Mouse (Mus musculus): Measurements from ENCODE around the gene Six3.

Six3 gene

DNA sequence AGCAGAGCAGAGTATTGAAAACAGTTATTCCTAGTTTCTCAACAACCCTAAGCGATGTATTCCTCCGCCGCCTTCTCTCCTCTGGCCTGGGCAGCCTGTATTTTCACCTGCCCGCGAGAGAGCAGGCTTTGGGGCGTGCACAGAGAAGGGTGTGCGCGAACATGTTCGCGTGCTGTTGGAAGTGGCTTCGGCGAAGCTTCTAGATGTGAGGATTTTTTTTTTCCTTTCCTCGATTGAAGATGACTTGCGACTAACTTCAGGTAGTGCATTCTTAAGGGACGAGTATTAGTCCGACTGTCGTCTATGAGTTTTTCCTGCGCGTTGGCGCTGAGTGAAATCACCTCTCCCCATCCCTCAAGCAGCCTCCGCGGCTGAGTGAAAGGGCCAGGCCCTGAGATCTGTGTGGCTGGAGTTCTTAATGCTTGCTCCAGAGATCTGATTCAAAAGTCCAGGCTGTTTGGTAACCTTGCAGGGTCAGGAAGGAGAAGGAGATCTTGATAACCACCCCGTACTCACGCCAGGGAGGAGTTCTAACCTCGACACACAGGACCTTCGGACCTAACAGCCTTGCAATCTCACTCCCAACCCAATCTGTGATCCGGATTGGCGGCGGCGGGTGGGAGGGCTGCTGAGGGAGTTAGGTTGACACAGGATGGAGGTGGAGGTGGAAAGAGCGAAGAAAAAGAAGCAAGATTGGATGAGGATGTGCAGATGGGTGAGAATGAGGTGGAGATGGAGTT lies 712 bp upstream of the Six3 start:
- no peak for DNase-seq

- DNase-seq, result no peak
Observed at GRCm38 (mm10) chr17:85614011-85614721, 758 bp downstream of the Six3 start.

DNA sequence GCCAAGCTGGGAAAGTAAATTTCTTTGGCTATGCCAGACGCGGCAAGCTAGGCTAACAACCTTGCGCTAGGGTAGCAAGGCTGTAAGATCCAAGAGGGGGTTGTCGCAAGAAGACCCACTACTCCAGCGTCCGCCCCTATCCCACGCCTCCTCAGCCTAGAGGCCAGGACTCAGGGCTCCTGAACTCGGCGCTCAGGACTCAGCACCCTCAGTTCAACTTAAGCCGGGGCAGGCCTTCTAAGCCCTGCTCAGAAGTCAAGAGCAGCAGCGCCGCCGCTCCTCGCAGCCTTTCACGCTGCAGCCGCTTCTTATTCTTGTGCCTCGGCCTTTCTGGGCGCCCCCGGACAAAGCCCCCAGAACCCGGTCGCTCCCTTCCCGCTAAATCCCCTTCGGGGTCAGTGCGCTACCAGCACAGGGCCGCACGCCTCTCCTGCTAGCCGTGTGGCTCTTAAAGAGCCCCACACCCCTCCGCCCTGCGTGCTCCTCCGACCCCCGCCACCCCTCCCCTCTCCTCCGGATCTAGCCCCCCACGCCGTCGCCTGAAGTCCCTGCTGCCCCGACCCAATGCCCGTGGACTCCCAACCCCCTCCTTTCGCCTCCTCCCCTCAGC lies 1.4 kb downstream of the Six3 start:
- no peak for DNase-seq

DNA sequence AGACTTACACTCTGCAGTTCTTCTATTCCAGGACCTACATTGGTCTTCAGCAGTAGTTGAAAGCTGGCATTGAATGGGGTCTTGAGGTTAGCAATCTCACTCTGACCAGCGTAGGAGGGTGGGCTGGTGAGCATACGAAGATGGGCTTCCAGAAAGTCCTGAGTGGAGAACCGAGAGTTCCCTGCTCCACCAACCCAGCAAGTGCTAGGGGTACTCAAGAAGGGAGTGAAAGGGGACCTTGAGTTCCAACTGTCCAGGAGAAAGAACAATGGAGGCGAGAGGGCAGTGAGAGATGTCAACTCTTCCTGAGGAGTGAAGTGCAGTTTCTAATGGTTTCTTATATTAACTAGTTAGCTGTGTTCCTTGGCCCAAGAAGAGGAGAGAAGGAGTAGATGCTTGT lies 2.2 kb downstream of the Six3 start:
- DNase-seq, result no peak

GRCm38 (mm10) chr17:85616526-85617500 lies 3.4 kb downstream of the Six3 start:
- no peak for DNase-seq

- no peak for DNase-seq
Observed at GRCm38 (mm10) chr17:85617566-85618358, 4.4 kb downstream of the Six3 start.

DNA sequence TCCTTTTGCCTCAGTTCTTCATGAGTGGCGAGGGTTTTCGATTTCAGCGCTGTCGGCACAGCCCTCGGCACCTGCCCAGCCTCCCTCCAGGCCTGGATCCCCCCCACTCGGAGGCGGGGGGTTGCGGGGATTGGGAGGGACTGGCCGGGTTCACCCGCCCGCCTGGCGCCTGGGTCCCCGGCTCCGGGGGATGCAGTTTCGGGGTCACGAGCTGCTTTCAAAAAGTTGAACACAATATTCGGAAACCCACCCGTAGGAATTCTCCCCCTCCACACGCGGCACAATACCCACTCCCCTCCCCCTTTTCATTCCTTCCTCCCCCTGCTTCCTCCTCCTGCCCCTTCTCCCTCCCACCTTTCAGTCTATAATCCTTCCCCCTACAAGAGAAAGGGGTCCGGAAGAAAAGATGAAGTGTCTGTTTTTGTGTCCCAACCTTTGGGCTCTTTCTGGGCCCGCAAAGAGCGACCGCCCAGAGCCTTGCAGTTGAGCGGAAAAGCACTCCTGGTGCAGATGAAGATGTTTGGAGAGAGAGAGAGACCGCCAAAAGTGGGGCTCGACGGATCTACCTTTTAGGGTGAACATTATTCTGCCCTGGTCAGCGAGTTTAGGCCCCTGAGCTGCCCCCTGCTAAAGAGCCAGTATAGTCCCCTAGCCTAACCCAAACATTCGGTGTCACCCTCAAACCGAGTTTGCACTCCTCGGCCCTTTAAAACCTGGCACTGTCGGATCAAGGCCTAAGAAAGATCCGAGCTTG lies 5.1 kb downstream of the Six3 start:
- no peak for DNase-seq

GRCm38 (mm10) chr17:85619113-85620085 lies 6.0 kb downstream of the Six3 start:
- no peak for DNase-seq

- DNase-seq, result no peak
Observed at GRCm38 (mm10) chr17:85620086-85620481, 6.7 kb downstream of the Six3 start.

DNA sequence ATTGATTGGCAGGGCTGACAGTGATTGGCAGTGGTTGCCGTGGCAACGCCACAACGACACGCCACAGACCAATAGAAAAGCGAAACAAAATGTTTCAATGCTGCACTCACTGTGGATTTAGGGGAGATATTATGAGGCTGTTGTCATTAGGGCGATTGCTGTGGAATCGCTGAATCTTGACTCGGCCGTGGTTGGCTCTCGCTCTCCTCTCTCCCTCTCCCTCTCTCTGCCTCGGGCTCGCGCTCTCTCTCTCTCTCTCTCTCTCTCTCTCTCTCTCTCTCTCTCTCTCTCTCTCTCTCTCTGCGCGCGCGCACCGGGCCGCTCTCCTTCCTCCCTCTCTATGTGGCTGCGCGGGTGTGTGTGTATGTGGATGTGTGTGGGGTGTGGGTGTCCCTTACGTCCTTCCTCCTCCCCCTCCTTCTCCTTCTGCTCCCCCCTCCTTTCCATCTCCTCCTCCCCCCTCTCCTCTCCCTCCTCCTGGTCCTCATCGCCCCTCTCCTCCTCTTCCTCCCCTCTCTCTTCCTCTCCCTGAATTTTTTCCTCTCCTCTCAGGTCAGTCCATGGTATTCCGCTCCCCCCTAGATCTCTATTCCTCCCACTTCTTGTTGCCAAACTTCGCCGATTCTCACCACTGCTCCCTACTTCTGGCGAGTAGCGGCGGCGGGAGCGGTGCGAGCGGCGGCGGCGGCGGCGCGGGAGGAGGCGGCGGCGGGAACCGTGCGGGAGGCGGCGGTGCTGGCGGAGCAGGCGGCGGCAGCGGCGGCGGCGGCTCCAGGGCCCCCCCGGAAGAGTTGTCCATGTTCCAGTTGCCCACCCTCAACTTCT lies 7.5 kb downstream of the Six3 start:
- DNase-seq, result peak; percentile 43

DNA sequence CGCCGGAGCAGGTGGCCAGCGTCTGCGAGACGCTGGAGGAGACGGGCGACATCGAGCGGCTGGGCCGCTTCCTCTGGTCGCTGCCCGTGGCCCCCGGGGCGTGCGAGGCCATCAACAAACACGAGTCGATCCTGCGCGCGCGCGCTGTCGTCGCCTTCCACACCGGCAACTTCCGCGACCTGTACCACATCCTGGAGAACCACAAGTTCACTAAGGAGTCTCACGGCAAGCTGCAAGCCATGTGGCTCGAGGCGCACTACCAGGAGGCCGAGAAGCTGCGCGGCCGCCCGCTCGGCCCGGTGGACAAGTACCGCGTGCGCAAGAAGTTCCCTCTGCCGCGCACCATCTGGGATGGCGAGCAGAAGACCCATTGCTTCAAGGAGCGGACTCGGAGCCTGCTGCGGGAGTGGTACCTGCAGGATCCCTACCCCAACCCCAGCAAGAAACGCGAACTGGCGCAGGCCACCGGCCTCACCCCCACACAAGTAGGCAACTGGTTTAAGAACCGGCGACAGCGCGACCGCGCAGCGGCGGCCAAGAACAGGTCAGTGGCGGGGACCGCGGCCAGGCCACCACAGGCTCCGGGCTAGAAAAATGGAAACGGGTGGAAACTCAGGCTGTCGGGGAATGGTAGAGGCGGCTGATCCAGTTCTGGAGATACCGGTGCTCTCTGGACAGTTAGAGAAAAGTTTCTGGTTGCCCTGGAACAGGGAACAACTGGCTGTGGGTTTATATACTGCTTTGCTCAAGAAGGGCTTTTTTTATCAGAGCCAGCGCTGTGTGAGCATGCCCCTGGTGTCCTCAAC lies 8.3 kb downstream of the Six3 start:
- no peak for DNase-seq

DNA sequence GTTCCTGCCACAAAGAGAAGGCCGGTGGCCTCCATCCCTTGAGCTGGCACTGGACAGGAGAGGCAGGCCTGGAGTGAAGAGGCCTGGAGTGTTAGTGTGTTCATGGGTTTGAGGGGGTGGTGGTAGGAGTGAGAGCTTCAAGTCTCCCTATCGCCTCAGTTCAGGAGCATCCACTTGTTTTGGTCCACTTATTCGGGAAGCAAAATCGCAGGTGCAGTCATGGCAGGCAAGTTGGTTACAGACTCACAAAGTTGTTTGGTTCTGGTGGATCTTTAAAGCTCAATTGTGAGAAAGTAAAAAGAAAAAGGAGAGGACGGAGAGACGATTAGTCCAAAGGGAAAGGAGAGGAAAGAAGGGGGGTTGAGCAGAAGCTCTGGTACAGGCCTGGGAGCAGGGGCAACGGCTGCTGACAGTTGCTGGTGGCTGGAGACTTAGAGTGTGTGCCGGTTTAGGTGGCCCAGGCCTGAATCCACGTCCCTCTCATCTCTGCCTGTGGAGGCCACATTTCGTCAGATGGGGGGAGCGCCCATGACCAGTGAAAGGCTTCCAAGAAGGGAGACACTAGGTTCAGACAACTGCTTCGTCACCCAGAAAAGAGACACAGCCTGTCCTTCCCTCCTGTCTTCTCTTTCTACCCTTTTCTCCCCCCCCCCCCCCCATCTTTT lies 9.2 kb downstream of the Six3 start:
- no peak for DNase-seq

DNA sequence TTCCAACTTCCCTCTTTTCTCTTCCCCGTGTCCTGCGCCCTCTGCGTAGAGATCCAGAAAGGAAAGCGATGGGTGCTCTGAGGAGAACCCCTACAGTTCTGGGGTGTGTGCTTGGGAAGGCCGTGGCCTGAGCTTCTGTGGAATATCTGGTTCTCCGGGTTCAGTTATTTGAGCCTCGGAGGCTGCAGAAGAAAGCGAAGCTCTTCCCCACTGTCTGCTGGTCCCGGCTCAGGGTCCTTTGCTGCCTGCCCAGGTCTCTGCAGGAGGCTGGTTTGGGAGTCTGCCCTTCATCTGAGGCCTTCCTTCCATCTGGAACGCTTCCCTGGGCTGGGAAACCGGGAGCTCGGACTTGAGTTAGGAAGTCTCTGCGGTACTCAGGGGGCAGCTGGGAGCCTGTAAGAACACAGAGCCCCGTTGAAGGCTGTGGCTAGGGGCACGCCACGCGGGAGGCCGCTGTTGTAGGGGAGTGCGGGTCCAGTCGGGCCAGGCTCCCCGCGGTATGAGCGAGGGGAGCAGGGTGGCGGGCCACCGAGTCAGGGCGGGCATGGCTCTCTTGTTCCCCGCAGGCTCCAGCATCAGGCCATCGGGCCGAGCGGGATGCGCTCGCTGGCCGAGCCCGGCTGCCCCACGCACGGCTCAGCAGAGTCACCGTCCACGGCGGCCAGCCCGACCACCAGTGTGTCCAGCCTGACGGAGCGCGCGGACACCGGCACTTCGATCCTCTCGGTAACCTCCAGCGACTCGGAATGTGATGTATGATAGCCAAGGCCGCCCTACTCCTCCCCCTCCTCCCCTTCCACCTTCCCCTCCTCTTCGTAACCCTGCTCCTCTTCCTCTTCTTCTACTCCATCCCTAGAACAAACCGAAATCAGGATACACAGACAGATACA lies 10.0 kb downstream of the Six3 start:
- no peak for DNase-seq

- no peak for DNase-seq
Observed at GRCm38 (mm10) chr17:85624051-85624420, 10.6 kb downstream of the Six3 start.

DNA sequence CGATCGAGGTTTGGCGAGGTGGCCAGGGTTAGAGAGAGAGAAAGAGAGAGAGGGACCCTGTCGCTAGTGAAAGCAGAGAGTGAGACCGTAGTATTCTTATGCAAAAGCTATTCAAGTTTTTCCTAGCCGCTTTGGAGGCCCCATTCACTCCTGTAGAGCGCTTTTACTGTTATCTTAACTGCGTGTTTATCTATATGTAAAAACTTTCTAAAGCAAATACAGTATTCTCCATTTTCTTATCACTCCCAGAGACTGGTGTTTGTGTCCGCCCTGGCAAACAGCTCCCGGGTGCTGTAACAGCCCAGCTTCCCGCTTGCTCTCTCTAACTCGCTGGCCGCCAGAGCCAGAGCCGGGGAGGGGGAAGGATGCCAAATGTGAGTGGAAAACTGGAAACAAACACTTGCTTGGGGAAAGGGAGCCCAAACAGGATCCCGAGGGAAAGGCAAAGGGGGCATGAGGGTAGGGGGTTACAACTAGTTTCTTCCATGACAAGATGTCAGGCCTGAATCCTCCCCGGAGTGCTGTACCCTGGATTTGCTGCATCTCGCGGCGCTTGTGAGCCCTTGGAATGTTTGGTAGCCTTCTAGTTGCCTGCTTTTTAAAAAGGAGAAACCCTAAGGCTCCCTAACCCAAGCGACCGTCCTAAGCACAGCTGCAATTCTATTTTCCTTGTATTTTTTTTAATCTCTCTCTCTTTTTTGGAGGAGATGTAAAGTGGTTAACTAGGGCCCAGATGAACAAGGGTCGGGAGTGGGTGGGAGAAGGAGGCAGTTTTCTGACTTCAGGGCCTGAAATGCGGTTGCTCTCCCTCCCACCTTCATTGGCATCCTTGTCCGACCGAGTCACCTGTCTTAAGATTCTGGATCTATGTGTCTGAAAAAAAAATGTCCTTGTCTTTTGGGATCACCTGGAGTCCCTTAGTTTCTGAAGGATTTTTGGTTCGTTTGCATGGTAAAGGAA lies 11.9 kb downstream of the Six3 start:
- DNase-seq, result no peak

Data from layer of hippocampus, adult 9-11 months (tissue).